Mouse (Mus musculus): ENCODE measurements around the gene Crocc2.

- TF ChIP-seq POLR2A (IDR thresholded peaks at IDR 0.05; ENCODE audit: insufficient read depth, low read depth, low read length) (no peak), CTCF (IDR thresholded peaks at IDR 0.05; ENCODE audit: insufficient read depth, low read depth, low read length) (no peak)
Measured at GRCm38 (mm10) chr1:93166346-93167079, 2.0 kb upstream of the Crocc2 start.
